Mouse (Mus musculus): ENCODE data around the gene Polg2.

DNA sequence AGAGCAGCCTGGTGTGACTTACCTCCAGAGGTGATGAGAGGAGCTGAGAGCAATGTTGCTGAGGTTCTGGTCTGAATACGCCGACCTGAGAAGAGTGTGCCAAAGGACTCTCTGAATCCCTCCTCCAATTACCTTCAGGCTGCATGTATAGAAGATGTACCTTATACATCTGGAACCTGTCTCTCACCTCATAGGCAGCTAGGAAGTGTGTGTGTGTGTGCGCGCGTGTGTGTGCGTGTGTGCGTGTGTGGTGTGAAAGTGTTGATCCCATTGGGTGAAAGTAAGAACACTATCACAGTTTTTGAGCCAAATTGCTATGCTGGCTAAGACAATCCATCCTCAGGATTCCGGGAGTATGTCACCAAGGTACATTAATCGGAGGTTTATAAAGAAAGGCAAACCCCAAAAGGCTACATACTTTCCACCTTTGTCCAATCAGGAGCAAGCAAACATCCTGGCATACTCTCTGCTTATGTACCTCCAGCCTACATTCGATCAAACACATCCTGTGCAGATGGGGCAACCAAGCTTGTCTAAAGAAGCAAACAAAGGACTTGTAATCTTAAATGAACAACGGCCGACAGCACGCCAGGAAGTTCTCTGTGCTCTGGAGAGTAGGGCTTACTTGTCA lies 29.1 kb downstream of the Polg2 start, which contains the start of gene Pecam1:
- TF ChIP-seq POLR2AphosphoS2 (IDR thresholded peaks at IDR 0.05; ENCODE audit: insufficient read length, low read depth) (no peak), SRF (IDR thresholded peaks at IDR 0.05; ENCODE audit: control insufficient read depth, insufficient read length, low read depth) (no peak), MAX (IDR thresholded peaks at IDR 0.05; ENCODE audit: low read depth) (no peak), USF1 (IDR thresholded peaks at IDR 0.05; ENCODE audit: low read depth) (no peak), POLR2A (IDR thresholded peaks at IDR 0.05; ENCODE audit: insufficient read length, low read depth) (no peak)
